Mouse (Mus musculus): Measurements from ENCODE around the gene Dop1a.

Dop1a gene

DNA sequence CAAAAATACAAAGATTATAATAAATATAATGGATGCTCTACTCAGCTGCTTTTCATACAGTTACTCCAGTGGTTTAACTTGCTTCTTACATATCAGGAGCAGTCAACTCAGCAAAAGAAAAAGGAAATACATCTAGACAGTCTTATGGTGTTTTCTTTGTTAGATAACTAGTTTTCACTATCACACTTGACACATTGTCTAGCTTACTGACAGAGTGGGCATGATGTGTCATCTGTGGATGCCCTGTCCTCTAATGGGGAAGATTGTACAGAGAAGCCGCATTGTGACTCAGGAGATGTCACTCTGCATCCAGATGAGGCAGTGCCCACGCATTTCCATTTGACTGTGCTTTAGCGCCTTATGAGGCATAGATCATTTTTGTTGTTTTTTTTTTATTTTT lies 32.1 kb downstream of the Dop1a start:
- no peak for DNase-seq (ENCODE audit: low spot score in 2 of 2)

DNA sequence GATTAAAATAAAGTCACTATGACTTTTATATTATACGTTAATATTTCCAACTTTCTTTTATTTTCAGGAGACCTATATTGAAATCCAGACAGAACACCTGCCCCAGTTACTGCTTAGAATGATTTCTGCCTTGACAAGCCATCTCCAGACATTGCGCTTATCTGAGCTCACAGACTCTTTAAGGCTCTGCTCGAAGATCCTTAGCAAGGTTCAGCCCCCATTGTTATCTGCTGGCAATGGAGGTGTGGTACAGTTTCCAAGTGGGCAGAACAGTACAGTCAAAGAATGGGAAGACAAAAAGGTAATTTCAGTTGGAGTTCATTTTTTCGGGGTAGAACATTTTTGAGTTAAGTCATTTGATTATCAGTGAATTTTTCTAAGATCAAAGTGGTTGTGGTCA lies 40.5 kb downstream of the Dop1a start:
- no peak for DNase-seq (ENCODE audit: low spot score in 2 of 2)

DNA sequence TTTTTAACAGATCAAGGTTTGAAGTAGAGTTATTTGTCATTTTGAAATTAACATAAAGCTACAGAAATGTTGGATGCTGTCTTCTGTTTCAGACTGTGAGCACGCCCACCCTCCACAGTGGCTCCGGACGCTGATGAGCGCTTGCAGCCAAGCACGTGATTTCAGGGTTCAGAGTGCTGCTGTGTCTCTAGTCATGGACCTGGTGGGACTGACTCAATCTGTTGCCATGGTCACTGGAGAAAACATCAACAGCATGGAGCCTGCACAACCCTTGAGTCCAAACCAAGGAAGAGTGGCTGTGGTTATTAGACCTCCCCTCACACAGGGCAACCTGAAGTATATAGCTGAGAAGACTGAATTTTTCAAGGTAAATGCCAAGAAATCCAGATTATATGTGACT lies 46.8 kb downstream of the Dop1a start:
- no peak for DNase-seq (ENCODE audit: low spot score in 2 of 2)

DNA sequence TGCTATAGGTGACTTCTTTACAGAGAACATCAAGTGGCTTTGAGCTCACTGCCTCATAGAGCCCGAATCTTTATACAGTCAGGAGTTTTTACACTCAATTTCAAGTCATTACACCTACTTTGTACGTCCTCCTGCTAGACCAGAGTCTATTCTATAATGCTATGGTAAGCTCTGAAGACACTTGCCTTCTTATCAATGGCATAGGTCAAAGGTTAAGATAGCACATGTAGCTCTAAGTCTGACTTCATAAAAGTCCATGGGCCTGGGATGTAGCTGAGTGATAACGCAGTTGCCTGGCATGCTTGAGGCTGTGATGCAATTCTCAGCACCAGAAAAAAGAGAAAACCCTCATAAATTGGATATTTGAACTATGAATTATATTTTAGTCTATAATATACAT lies 47.4 kb downstream of the Dop1a start:
- no peak for DNase-seq (ENCODE audit: low spot score in 2 of 2)

DNA sequence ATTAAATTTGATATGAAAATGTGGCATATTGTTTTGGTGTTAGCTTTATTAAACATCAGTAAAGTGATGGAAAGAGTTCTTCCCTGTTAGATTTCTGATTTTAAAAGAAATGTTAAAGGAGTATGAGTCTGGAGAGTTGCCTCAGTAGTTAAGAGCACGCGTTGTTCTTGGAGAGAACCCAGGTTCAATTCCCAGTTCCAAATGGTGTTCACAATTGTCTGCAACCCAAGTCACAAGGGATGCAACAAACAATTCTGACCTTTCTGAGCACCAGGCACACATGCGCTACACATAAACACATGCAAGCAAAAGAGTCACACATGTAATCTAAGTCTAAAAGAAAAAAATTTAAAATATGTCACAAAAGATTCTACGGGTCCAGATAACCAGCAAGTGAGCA lies 47.8 kb downstream of the Dop1a start:
- no peak for DNase-seq (ENCODE audit: low spot score in 2 of 2)

DNA sequence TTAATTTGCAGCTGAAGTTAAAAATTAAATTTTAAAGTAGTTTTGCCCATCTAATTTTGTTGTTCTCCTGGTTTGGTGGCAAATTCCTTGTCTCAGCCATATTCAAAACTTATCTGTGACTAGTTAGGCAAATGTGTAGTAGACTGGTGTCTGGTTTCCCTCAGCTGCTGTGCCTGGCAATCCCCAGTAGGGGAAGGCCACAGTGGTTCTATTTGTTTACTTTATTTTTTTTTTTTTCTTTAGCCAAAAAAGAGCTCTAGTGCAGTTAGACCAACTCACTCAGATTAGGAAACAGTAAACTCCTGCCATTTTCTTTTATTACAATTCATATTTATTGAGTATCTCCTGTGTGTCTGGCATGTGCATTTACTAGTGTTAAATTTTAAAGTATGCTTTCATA lies 55.4 kb downstream of the Dop1a start:
- DNase-seq (ENCODE audit: low spot score in 2 of 2), result no peak

DNA sequence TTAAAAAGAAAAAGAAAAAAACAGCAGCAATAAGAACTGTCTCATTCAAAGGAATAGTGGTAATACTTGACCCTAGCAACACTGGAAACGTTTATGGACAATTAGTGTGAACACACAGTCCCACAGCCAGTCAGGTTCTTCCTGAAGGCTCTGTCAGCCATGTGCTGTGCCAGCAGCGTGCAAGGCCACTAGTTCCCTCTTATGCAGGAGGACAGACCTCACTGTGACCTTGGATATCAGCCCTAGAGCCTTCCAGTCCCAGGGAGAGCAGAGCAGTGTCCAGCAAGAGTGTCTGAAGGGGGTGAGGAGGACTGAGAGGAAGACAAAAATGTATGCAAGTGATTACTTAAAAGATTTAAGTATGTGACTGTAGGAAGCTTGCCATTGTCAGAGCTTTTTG lies 58.6 kb downstream of the Dop1a start:
- DNase-seq (ENCODE audit: low spot score in 2 of 2), result no peak

DNA sequence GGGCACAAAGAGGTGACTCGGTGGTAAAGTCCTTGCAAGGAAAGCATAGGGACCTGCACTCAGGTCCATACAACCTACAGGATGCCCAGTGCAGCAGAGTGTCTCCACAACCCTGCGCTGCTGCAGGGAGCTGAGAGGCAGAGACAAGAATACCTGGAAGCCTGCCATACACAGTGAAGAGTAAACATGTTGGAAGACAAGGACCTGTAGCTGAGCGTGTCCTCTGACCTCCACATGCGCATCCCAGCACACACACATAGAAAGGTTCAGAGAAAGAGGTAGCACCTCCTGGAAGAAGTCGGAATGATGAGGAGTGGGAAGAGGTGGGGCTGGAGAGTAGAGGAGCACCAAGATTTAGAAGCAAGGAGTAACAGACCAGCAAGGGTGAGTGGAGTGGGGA lies 67.1 kb downstream of the Dop1a start:
- DNase-seq (ENCODE audit: low spot score in 2 of 2), result no peak

DNA sequence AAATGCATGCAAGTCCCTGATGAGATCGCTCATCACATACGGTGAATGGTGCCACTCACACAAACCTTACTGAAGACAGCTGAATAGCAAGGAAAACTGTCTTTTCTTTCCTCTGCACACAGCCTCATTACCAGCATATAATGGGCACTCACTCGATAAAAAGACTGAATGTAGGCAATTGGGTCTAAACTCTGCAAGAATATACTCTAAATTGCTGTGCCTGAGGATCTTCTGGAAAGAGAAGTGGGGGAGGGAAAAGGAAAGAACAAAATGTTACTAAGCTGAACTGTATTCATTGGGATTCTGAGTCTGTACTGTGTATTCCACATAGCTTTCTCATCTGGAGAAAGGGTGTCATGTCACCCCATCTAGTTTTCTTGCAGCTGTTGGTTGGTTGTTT lies 76.5 kb downstream of the Dop1a start:
- DNase-seq (ENCODE audit: low spot score in 2 of 2), result no peak

DNA sequence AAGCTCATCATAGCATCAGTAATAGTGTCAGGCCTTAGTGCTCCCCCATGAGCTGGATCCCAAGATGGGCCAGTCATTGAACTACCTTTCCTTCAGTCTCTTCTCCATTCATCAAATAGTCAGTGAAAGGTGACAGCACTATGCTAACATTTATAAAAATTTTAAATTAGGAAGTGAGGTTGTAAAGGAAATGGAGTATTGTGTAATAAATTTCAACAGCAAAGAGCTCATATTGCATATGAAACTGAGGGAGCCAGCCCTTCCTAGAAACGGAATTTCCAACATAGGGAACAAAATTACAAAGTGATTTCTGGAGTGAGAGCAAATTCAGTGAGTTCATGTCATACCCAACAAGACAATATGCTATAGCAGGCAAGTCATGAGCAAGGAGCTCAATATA lies 77.6 kb downstream of the Dop1a start:
- no peak for DNase-seq (ENCODE audit: low spot score in 2 of 2)

DNA sequence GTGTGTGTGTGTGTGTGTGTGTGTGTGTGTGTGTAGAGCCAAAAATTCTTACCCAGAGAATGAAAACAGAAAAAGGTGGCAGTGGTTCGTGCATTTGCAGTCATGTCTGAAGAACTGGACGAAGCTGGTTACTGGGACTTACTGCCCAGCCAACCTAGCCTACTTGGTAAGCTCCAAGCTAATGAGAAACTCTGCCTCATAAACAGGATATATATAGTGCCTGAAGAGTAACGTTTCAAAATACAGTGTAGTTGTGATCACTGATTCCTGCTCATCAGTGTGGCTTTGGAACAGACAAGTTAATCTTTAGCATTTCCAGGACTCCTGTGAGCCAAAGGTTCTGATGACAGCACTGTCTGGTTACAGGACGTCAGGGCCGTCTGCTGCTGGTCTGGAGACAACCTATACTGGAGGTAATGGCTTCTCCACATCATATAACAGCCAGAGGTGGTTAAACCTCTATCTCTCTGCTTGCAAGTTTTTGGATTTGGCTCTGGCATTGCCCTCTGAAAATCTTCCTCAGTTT lies 82.7 kb downstream of the Dop1a start:
- no peak for DNase-seq (ENCODE audit: low spot score in 2 of 2)

DNA sequence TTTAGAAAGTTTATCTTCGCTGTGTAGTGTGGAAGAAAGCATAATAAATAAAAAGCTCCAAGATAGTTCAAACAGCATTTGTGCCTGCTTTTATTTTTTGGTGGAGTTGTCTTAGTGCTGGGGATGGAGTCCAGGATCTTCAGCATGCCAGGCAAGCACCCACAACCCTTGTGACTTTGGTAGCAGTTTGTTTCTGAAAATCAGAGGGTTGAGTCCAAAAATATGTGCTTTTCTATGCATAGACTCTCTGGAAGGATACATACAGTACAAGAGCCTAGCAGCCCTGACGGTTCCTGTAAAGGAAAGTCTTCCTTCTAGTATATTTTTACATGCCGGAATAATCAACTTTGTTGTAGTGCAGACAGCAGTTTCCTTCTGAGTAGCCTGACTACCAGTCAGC lies 83.8 kb downstream of the Dop1a start:
- DNase-seq (ENCODE audit: low spot score in 2 of 2), result no peak

DNA sequence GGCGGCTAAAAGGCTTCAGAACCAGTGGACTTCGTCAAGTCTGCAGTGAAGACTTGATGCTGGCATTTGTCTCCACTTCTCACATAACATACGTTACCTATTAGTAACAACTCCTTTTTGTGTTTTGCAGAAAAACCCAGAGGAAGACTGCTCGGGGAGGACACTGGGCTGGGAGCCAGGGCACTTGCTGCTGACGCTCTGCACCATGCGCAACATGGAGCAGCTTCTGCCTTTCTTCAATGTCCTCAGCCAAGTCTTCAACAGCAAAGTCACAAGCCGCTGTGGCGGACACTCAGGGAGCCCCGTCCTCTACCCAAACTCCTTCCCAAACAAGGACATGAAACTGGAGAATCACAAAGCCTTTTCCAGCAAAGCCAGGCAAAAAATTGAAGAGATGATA lies 86.9 kb downstream of the Dop1a start:
- no peak for DNase-seq (ENCODE audit: low spot score in 2 of 2)

DNA sequence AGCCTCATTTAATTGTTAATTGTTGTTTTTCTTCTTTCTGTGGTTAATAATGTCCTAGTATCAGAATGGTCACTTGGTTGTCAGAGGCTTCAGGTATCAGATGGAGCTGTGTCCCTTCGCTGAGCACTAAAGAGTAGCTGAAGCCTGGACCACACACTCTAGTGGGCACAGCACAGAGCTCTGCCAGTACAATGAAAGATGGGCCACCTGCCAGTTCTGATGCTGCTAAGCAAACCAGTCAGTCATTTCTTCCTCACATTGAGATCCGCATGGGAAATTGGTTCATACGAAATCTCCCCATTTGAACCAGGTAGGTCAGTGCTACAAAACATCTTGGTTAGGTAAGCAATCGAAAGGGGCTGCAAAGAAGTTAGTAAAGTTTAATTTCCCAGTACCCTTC lies 87.7 kb downstream of the Dop1a start:
- DNase-seq (ENCODE audit: low spot score in 2 of 2), result no peak

DNA sequence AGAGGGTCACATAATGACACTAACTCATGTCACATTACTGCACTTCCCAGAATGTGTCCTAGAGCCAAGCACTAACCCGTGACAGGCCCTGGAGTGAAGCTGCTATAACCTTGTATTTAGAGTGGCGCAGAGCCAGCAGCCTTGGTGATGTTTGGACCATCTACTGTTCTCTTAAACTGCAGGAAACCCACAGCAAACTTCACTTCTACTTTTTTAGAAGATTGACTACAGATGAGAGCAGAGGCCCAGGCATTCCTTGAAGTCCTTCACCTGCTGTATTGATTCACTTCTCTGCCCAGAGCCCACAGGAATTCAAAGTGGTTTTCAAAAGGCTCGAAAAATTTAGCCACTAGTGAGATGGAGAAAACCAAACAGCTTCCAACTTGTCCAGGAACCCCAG lies 93.6 kb downstream of the Dop1a start:
- no peak for DNase-seq (ENCODE audit: low spot score in 2 of 2)

DNA sequence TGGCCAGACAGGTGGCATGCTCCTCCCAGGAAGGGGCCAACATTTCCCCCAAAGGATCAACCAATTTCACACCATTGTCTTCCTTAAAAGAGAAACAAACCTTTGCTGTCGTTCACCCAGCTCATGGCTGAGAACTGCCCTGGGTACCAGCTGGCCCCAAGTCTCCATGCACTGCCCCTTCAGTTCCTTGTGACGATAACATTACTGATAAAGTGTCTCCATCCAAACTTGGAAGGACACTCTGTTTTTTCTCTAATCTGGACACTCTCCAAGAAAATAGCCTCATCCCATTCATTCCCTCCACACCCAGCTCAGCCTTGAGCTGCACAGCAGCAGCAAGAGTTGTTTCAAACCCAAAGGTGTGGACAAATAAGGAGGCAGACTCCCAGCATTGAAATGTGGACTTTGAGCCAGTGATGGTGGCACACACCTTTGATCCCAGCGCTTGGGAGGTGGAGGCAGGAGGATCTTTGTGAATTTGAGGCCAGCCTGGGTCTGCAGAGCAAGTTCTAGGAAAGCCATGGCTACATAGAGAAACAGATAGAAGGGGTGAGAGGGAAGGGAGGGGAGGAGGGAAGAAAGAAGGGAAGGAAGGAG lies 102.5 kb downstream of the Dop1a start:
- no peak for DNase-seq (ENCODE audit: low spot score in 2 of 2)

DNA sequence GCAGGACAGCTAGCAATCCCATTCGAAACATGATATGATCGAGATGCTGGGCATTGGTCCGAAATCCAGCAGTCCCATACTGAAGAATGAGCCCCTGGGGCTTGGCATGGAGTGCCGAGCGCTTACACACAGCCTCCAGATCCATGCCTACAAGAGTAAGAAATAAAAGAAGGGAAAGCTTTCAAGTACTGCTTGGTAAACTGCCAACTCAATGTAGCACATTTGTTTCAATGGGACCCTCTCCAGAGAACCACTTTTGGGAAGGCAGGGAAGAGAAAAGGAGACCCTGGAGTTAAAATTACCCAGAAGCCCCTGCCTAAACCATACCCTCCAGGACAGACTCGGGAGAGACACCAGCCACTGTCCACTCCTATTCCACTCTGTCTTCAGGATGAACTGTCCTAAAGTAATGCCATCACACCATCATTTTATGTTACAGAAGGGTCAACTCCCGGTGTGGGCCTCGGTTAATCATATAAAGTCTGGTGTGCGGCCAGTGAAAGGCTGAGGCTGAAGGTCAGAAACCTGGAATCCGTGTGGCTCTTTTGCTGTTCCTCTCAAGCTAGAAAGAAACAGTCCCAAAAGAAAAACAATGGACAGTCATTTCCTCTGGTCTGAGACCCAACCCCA lies 103.4 kb downstream of the Dop1a start:
- no peak for DNase-seq (ENCODE audit: low spot score in 2 of 2)

DNA sequence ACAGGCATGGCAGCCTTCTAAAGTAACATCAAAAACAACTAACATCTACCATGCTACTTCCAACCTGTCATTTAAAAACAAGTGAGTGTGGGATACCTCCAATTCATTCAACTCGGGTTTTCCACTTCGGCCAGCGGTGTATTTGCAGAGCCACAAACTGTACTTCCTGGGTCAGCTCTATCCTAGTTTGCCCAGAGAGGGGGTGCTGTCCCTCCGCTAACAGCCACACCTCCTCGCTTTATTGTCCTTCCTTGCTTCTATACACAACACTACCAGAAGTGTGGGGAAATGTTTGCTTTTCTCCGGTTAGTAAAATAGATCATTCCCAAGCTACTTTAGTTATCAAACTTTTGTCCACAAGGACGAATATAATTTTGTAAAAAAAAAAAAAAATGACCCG lies 104.0 kb downstream of the Dop1a start:
- no peak for DNase-seq (ENCODE audit: low spot score in 2 of 2)

DNA sequence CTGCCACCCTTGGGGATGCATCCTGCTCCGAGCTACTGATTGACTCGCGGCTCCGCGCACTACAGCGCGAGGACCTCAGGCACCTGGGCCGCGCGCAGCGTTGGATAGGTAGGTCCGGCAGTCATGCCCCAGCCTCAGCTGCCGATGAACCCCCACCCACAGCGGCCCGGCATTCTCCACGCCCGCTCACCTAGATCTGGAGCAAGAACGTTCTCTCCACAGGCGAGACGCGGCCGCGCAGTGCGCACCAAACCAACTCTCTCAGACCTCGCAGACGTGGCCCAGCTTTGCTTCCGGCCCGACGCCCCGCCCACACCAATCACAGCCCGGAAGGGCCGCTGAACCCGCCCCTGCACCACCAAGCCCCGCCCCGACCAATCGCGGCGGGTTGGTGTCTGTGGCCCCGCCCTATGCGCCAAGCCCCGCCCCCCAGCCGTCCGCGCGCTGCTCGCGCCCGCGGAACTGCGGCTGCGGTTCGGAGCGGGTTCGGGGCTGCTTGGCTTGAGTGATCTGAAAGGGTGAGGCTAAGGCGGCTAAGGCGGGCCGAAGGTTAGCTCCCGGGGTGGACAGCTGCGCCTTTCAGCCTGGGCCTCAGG lies 104.7 kb downstream of the Dop1a start, which contains the start of the genes Pgm3 and Rwdd2a:
Pgm3 (minus strand) TSS at position 303 of the 596 bp plus-strand sequence.
Rwdd2a (plus strand) TSS at position 452 of the 596 bp plus-strand sequence.
- peak; percentile 93 to 95 for DNase-seq (ENCODE audit: low spot score in 2 of 2)

DNA sequence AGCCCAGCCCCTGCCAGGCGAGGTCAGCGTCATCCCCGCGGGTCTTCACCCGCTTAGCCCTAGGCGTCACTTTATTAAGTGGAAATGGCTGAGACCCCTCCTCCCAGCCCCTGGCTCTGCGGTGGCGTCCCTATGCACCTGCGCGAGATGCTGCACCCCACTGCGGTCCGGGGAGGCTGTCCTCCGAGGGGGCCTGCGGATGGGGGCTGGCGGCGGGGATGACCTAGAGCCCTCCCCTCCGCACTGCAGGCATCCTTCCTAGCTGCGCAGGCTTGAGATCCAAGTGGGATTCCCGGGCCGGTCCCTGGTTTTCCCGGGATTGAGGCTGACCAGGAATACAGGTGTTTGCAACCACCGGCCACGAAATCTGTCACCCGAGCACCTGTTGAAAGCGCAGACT lies 105.2 kb downstream of the Dop1a start:
- no peak for DNase-seq (ENCODE audit: low spot score in 2 of 2)

DNA sequence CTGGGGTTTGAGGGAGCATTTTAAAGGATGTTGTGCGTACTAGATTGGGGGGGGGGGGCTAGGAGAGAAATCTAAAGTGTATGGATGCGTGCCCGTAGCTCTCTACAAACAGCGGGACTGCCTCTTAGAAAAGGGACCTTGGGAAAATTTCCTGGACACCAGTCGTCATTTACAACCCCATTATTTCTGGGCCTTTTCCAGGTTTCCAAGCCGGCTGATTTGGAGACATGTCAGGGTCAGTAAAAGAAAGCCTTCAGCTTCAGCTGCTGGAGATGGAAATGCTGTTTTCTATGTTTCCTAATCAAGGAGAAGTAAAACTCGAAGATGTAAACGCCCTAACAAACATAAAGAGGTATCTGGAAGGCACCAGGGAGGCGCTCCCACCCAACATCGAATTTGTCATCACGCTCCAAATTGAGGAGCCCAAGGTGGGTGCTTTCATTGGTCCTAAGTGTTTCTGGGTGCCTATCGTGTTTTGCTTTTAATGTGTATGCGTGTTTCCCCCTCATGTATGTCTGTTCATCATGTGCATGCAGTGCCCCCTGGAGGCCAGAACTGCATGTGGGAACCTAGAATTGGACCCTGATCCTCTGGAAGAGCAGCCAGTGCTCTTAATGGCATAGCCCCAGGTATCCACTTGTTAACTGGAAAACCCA lies 105.8 kb downstream of the Dop1a start:
- DNase-seq (ENCODE audit: low spot score in 2 of 2), result peak; percentile 81 to 87

DNA sequence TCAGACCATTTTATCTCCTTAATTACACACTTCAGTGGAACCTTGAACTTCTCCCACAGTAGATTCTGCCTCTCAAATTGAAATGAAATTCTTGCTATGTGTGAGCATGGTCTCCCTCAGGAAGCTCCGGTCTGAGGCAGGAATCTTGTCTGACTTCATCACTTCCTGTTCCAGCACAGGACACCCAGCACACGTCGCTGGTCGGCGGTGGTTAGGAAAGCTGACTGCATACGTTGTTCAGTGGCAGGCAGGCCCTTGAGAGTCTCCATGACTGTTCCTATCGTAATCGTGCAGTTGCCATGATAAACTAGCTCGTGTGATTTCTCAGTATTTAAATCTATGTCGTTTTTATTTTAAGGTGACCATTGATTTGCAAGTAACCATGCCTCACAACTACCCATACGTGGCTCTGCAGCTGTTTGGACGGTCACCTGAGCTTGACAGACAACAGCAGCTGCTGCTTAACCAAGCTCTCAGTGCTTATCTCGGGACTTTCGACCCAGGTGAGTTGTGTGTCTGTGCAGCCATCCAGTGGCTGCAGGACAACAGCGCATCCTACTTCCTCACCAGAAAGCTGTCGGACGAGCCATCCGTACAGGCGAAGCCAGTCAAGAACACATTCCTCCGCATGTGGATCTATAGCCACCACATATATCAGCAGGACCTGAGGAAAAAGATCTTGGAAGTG lies 106.8 kb downstream of the Dop1a start:
- DNase-seq (ENCODE audit: low spot score in 2 of 2), result no peak

All from natural killer cell, adult 2 months (primary cell).